Mouse (Mus musculus) layer of hippocampus, postnatal 10 days (tissue): ENCODE measurements around the gene Ash1l. TPM values are rescaled to one million over a fixed set of nuclear protein-coding genes. Genes with fewer than 3 reads are reported as not detected.
A peak's percentile ranks its signal among the peaks of the same experiment; 100 is the strongest.

Experiments
- DNase-seq, 2 experiments: peaks; one replicate each; pipeline ENCODE4 v3.0.0; 2021; ENCODE audit warnings: low spot score in 2 of 2
- long read RNA-seq: library from polyadenylated mRNA; stranded (forward); transcript quantifications from one replicate; pipeline ENCODE4 v2.0.0, GENCODE M21; 2023
- total RNA-seq, 2 experiments: library from RNA; stranded (reverse); gene quantifications; 2 replicates each; pipeline ENCODE4 v1.2.3; 2021

Gene Ash1l
- total RNA-seq = 10 to 100 TPM; 61.2 to 61.5 TPM
- long read RNA-seq, partial matches to known transcripts = 0 of 2 reads
- long read RNA-seq, other reads (novel, unspliced or antisense) = 2 of 2 reads

DNA sequence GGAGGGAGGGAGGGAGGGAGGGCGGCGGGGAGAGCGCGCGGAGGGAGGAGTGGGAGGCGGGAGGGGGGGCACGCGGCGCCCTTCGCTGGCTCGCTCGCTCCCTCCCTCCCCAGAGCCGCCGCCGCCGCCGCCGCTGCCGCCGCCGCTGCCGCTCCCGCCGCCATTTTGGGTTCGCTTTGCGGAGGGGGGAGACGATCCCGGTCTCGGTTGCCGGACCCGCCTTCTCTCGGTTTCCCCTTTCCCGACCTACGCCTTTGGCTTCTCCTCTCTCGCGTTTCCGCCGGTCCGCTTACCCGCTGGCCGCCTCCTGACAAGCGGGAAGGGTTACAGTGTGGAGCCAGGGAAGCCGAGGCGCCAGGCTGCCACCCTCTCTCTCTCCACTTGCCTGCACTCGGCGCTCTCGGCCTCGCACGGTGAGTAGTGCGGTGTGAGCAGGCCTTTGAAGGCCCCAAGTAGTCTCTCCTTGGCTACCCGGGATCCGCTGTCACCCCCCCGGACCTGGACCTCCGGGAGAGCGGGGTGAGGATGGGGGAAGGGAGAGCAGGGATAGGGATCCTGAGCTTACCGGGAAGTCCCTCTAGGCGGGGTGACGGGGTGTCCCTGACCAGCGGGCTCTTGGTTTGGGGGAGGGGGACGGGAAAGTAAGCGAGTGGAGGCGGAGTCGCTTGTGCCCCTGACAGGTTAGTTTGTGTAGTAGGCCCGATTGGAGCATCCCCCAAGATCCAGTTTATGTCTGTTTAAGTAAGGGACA, at the start of gene Ash1l, which contains the start of gene Dap3:
Gene Ash1l, plus strand, starts transcription at position 47 of the 751 bp plus-strand sequence.
Gene Dap3, minus strand, starts transcription at position 606 of the 751 bp plus-strand sequence.
- peak; percentile 80 to 82 for DNase-seq

DNA sequence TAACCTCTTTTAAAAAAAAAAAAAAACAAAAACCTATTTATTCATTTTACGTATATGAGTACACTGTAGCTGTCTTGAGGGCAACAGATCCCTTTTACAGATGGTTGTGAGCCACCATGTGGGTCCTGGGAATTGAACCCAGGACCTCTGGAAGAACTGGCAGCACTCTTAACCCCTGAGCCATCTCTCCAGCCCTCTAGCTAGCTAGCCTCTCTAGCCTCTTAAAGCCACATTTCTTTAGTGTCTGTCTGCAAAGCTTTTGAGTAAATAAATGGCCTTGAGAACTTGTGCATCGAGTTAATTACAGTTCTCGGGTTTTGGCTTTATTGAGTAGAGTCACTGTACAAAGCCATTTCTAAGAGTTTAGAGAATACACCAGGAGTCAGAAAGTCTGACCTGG, 45.6 kb upstream of the Ash1l start:
- DNase-seq = no peak

DNA sequence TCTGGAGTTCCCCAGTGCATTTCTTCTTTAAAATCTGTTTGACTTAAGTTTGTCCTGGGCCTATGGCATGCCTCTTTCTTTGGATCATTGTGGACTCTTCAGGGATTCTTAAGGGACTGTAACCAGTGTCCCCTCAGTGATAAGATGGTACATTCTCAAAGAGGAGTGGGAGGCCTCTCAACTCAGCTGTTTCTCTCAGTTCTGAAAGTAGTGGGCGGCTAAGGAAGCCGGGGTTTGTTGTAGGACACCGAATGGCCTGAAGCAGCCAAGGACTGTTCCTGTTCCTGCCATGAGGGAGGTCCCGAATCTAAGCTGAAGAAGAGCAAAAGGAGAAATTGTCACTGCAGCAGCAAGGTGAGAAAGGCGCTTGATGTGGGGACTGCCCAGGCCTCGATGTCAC, 45.2 kb upstream of the Ash1l start:
- DNase-seq = no peak

DNA sequence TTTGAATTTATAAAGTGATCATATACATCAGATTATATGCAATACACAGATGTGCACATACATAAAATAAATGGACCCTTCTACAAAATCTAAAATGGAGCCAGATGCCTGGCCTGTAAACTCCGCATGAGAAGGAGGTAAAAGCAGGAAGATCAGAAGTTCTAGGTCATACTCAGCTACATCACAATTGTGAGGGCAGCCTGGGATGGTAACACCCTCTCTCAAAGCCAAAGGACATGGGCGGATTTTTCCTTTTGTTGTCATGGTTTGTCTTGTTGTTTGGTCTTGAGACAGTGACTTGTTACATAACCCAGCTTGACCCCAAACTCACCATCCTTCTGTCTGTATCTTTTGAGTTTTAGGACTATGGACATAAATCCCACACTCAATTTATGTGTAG, 44.7 kb upstream of the Ash1l start:
- no peak for DNase-seq

DNA sequence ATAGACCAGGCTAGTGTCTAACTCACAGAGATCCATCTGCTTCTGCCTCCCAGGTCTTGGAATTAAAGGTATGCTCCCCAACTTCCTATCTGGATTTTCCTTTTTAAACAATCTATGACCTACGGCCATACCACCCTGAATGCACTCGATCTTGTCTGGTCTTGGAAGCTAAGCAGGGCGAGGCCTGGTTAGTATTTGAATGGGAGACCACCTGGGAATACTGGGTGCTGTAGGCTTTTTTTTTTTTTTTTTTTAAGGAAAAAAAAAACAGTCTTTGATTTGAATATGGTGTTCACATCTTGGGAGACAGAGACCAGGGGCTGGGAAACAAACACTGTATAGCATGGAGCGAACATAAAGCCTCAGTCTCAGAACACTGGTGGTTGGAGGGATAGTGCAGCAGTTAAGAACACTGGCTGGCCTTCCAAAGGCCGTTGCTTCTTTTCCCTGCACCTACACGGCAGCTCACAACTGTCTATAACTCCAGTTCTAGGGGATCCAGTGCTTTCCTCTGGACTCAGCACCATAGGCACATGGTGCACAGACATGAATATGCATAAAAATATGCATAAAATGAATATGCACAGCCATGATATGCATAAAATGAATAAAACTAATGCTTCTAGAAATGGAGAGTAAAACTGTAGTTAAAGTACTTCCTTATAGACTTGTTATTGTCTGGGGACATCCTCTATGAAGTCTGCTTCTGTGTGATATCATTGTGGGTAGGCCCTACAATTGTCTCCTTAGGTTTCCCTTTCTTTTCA, 43.8 kb upstream of the Ash1l start:
- no peak for DNase-seq

DNA sequence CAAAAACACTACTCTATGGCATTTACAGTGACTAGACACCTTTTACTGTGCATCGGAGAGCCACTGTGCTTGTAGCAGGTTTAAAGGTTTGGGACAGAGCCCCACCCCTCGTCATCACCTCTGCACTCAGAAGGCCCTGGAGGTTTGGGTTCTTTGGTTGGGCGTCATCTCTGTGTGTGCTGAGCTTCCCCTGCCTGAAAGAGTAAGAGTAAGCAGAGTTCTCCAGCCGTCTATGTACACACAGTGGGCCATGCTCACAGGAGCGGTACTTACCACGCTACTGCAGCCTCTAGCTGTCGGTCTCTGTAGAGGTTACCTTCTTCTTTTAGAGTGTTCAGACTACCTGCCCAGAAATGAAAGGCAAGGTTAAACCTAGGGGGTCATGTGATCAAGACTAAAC, 37.8 kb upstream of the Ash1l start:
- DNase-seq = no peak

DNA sequence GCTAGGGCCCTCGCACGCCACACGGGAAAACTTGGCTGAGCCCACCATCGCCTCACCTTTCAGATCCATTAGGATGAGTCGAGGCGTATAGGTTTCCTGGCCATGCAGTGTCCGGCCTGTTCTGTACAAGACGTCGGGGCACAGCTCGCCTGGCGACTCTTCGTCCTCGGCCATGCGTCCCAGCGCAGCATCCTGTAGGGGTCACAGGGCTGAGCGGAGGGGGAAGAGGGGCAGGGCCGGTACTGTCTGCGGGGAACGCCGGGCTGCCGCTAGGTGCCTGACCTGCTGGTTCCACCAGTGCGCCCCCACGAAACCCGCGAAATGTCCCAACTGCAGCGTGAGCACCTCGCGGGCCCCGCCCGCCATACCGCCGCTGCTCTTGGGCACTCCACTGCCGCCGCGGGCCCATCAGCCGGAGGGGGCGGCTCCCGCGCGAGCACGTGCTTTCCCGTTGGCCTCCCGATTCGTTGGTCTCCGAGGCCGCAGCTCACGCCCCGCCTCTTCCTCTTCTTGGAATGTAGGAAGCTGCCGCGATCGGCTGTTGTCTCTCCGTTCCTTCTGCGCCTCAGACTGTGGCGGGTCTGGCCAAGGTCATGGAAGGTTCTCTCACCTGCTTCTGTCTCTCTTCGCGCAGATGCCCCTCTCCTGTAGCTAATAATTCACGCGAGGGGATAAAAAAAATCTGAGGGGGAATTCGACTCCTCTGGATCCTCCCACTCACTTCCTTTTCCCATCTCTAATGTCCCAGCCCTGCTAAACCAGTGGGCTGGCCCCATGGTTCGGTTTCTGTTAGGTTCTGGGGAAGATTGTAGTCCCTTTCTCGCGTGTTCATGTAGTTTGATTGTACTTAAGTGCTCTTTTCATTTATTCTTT, 36.7 kb upstream of the Ash1l start, which contains the start of gene Msto1:
Gene Msto1, minus strand, starts transcription at position 489 of the 873 bp plus-strand sequence.
- DNase-seq = peak; percentile 89 to 93

DNA sequence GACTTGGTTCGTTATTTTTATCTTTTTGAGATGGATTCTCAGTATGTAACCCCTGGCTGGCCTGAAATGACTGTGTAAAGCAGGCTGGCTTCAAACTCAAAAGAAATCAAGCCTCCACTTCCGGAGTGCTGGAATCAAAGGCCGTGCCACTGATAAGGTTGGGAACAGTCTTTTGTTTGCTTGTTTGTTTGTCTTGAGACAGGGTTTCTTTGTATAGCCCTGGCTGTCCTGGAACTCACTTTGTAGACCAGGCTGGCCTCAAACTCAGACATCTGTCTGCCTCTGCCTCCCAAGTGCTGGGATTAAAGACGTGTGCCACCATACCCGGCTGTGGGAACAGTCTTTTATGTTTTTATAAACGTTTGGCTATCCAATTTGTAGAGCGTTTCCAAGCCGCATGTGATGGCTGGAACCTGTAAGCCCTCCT, 36.0 kb upstream of the Ash1l start:
- DNase-seq = no peak

DNA sequence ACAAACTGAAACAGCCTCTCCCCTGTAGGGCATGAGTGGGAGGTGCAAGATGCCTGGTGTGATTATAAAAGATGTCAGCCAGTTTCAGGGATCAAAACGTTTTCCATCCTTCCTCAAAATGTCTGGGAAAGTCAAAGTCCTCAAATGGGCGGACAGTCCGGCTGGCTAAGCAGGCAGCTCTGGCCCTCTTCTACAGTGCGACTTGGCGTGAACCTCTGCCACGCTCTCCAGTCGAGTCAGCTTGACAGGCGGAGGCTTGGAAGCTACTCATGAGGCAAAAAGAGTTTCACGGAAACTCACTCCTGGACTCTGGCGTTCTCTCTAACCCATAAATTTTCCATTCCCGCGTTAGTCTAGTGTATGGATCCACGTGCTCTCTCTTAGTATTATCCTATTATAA, 31.4 kb upstream of the Ash1l start:
- no peak for DNase-seq

DNA sequence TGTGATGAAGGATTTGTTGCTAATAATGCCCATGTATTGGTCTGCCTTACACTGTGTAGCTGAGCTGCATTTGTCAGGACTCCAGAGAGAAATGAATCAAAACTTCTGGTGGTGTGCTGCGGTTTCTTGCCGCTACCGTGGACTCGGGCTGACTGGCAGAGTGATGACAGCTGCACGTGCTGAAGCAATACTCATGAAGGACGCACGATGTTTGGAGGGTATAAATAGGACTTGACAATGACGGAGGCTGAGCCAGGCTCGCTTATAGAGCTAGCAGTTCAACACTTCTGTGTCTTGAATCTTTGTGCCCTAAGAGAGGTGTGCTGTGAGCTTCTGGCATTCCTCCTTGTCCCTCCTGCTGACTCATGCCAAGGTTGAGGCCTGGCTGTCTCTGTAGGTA, 29.0 kb upstream of the Ash1l start:
- no peak for DNase-seq

DNA sequence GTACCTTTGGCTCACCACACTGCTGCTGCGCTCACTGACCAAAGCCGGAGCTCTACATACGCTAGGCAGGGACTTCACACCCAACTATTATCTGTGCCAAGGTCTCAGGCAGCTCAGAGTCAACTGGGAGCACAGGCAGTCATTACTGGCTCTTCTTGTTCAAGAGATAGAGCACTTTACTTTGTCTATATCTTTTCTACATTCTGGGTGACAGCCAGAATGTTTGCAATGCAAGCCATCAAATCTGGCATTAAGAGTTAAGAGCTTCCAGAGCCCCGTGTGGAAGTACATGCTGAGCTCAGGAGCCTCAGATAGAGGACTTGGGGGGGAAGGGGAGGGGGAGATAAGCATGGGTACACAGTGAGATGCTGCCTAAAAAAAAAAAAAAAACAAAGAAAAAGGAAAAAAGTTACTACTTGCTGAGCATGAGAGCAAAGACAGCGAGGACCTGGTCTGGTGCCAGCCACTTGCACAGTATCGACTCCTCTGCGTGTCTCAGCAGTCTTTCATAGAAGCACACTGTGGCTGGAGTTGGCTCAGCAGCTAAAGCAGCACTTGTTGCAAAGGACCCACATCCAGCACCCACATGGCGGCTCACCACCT, 26.3 kb upstream of the Ash1l start:
- DNase-seq = peak in 1 of 2 experiments; percentile 25

DNA sequence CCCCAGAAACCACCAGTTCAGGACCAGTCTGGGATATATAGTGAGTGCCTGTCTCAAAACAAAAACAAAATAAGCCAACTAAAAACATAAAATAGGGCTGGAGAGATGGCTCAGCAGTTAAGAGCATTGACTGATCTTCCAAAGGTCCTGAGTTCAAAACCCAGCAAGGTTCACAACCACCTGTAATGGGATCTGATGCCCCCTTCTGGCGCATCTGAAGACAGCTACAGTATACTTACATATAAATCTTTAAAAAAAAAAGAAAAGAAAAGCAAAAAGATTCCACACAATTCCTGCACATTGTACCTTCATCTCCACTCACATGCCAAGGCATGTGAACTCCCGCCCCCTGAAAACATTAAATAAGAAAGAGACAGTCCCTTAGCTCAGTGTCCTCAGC, 24.8 kb upstream of the Ash1l start:
- no peak for DNase-seq

DNA sequence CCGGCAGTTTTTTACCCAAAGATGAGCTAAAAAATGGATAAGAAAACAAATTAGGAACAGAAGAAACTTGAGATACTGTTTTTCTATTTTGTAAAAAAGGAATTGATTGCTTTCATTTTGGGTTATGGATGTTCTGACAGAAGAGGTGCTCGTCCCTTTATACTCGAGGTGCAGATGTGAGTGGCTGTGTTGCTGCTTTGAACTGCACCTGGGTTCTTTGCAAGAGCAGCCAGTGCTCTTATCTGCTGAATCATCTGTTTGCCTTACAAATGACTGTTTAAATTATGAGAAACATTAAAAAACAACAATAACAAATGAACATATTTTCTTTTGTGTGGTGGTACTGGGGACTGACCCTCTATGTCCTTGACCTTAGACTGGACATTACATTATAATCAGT, 20.9 kb upstream of the Ash1l start:
- no peak for DNase-seq

DNA sequence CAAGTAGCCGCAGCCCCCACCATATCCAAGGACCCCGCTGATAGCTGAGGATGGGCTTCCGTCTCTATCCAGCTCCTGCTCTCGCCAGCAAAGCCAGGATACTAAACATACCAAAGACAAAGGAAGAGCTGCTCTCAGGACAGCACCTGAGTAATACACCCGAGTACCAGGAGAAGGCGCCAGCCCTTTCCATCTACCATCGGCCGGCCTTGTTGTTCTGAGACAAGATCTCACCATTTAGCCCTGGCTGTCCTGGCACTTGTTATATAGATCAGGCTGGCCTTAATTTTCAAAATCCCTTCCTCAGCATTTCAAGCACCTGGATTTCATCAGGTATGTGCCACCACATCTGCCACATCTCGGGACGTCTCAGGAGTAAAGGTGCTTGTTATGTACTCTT, 11.4 kb upstream of the Ash1l start:
- no peak for DNase-seq

DNA sequence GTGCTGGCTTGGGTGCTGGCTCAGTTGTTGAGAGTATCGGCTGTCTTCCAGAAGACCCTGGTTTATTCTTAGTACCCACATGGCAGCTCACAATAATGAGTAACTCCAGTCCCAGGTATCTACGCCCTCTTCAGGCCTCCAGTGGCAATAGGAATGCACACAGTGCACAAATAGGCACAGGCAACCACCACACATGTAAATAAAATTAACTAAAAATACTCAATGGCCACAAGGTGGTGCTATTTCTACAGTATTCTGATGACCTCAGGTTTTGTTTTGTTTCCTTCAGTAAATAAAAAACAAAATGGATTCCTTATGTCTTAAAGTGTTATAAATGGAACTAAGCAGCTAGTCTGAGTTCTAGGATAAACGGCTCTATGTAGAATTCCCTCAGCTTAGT, 10.7 kb upstream of the Ash1l start:
- DNase-seq = no peak

DNA sequence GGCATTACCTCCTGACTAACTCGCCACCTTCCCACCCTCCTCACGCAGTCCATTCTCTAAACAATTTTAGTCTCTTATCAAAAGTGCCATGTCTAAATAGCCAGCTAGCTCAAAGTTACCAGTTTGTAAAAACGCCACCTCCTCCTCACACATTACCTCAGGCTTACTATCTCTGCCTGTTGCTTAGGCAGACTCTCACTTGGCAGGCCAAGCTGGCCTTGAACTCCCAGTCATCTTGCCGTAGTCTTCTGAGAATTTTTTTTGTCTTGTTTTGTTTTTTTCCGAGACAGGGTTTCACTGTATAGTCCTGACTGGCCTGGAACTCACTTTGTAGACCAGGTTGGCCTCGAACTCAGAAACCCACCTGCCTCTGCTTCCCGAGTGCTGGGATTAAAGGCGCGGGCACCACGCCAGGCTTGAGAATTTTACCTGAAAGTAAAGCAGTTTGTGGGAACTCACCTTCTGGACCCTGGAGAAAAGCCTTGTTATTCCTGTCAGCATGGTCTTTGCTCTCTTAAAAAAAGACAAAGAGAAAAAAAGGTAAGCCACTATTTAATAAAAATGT, 8.0 kb upstream of the Ash1l start:
- no peak for DNase-seq

DNA sequence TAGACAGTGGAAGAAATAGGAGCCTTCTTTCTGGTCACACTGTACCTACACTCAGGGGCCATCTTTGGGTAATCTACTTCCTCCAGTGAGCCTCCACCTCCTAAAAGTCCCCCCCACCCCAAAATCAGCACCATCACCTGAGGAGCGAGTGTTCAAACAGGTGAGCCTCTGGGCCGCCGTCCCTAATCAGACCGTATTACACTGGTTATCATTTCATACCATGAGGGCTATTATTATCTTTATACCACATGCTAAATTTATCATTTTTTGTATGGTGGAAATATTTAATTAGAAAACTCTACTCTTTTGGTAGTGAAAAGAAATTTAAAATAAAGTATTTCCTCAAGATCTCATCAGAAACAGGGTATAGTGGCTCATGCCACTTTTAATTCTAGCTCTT, 6.3 kb upstream of the Ash1l start:
- no peak for DNase-seq

DNA sequence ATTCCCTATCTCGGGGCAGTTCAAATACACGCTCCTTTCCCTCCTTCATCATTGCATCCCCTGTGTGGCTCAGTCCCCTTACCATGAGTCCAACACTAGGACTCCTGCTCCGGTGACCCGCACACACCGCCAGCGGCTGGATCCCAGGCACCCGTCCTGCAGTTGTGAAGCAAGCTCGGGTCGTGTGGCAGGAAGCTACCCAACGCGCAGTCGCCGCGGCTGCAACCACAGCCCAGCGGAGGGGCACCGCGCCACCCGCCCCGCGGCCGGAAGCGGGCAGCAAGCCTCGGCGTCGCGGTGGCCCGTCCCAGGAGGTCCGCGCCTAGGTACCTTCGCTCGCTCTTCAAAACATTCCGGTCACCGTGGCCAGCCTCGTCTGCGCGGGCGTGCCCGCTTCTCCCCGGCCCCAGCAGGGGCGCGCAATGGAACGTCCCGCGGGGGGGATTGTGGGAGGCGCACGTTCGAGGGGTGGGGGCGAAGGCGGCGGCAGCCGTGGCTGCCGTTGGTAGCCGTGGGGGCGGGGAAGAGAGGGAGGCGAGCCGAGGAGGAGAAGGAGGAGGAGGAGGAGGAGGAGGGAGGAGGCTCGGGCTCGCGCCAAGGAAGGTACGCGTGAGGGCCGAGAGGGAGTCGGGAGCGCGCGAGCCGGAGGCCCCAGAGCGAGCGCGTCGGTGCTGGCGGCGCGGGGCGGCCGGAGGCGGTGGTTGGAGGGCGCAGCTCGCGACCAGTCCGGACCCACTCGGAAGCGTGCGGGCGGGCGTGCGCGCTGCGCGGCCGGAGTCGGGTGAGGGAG, 441 bp upstream of the Ash1l start:
- peak; percentile 88 to 92 for DNase-seq

DNA sequence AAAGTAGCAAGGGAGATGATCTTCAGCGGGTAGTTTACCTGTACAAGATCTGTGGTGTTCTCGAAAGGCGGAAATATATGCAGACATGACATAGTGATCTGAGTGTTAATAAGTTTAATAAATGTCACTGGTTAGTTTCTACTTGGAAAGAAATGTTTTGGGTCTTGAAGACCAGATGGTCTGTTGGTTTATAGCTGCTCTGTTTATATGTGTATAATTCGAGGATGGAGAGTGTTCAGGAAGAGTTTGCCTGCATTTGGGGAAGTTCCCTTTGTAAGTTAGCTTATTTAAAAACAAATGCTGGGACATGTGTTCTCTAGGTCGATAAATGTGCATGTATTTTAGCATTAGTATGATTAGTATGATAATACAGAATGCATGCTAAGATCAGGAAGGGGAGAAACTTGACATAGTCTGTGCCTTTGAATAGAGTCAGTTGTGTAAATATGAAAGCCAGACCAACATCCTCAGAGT, 942 bp downstream of the Ash1l start:
- no peak for DNase-seq

DNA sequence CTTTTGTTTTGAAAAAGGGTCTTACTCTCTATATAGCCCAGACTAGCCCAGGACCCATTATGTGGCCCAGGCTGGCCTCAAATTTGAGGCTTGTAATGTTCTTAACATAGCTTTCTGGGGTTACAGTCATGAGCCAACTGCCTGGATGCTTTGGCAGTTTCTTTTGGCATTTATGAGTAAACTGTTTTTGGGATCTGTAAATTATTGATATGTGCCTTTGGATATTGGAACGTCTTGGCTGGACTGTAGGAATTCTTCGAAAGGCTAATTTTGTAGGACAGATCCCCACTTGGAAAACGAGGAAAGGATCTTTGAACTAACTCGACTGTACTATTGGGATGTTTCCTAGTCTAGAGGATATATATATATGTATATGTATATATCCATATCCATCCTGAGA, 2.8 kb downstream of the Ash1l start:
- no peak for DNase-seq
